ENCODE assay signal across 6 mouse cellular contexts in the genomic region with DNA sequence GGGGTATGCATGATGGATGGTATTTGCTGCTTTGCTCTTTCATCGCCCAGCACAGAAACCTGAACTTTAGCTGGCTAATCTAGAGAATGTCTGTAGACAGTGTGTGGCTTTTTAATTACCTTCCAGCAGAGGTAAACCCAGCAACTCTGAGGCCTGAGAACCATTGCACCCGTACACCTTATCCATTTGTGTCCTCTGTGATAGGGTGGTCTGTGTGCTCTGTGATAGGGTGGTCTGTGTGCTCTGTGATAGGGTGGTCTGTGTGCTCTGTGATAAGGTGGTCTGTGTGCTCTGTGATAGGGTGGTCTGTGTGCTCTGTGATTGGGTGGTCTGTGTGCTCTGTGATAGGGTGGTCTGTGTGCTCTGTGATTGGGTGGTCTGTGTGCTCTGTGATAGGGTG. TPM values are rescaled to one million over a fixed set of nuclear protein-coding genes. Genes with fewer than 3 reads are reported as not detected.
A peak's percentile ranks its signal among the peaks of the same experiment; 100 is the strongest.
DNase-seq lines count a peak whose midpoint lies in the region; ATAC-seq and TF ChIP-seq lines count a peak whose summit lies in the region.
"Not testable (repeated sequence)": the region's sequence is repeated elsewhere in the genome, so short reads cannot be mapped to it uniquely, and the experiment has no call there.

No protein-coding gene starts in this region.

- not testable (repeated sequence) for H3K9ac ChIP-seq in liver, embryonic 11.5 days (ENCODE audit: low read depth, low read length); liver, embryonic 15.5 days; liver, postnatal 0 days (replicated peaks)
- H3K9ac ChIP-seq in liver, embryonic 13.5 days: peak overlapping the region; percentile 39; the same call in 1 of the 2 replicates

- 0 out of 2 replicates have a peak, but pooled peaks have one; percentile 50 for ATAC-seq in erythroblast, adult 5-6 weeks (replicated peaks; ENCODE audit: low FRiP score, poor library complexity, severe bottlenecking)
- ATAC-seq in liver, embryonic 11.5 days (replicated peaks; ENCODE audit: low FRiP score): peak; percentile 74; the same call in 1 of the 2 replicates
- ATAC-seq in liver, embryonic 13.5 days (ENCODE audit: low read depth): peak; percentile 70
- ATAC-seq in liver, embryonic 15.5 days (ENCODE audit: insufficient read depth): peak; percentile 55; the same call in 1 of the 2 replicates
- not testable (repeated sequence) for ATAC-seq in liver, postnatal 0 days
- peak; percentile 86 for ATAC-seq in megakaryocyte-erythroid progenitor cell, adult 5-6 weeks (replicated peaks; ENCODE audit: low FRiP score, low TSS enrichment, poor library complexity, severe bottlenecking)

- H3K4me2 ChIP-seq in liver, embryonic 11.5 days; liver, embryonic 13.5 days; liver, embryonic 15.5 days; liver, postnatal 0 days (ENCODE audit: low read depth, low read length): not testable (repeated sequence)

- not testable (repeated sequence) for H3K9me3 ChIP-seq in liver, embryonic 11.5 days (ENCODE audit: control insufficient read depth, low read length); liver, embryonic 13.5 days (replicated peaks); liver, embryonic 15.5 days (replicated peaks); liver, postnatal 0 days (ENCODE audit: low read length)

- not testable (repeated sequence) for H3K36me3 ChIP-seq in liver, embryonic 11.5 days (ENCODE audit: control insufficient read depth, insufficient read depth, low read length); liver, embryonic 13.5 days; liver, embryonic 15.5 days (replicated peaks); liver, postnatal 0 days (replicated peaks; ENCODE audit: insufficient read depth, low read length)

- 58% methylated on average over 2 of the region's 2 CpGs for WGBS in liver, embryonic 11.5 days
- WGBS in liver, embryonic 13.5 days (ENCODE audit: insufficient replicate concordance): 37% methylated on average over 2 of the region's 2 CpGs
- 50% methylated on average over 2 of the region's 2 CpGs for WGBS in liver, embryonic 15.5 days (ENCODE audit: insufficient replicate concordance)
- WGBS in liver, postnatal 0 days (ENCODE audit: insufficient replicate concordance): 65% methylated on average over 2 of the region's 2 CpGs

- peaks cover 12% of the 10 kb centered on the region for H3K4me1 ChIP-seq in liver, embryonic 11.5 days (replicated peaks; ENCODE audit: control insufficient read depth, insufficient read depth, low read length)
- peaks cover 45% of the 10 kb centered on the region for H3K4me1 ChIP-seq in liver, embryonic 13.5 days (replicated peaks)
- H3K4me1 ChIP-seq in liver, embryonic 15.5 days (replicated peaks): peaks cover 48% of the 10 kb centered on the region
- peaks cover 26% of the 10 kb centered on the region for H3K4me1 ChIP-seq in liver, postnatal 0 days (ENCODE audit: insufficient read depth)

- H3K27ac ChIP-seq in liver, embryonic 11.5 days (ENCODE audit: low read depth, low read length); liver, postnatal 0 days (ENCODE audit: low read depth): not testable (repeated sequence)
- peak overlapping the region; percentile 60 for H3K27ac ChIP-seq in liver, embryonic 13.5 days
- 0 out of 2 replicates have a peak overlapping the region, but pooled peaks have one; percentile 51 for H3K27ac ChIP-seq in liver, embryonic 15.5 days (replicated peaks)

- not testable (repeated sequence) for DNase-seq in liver, embryonic 11.5 days (ENCODE audit: low spot score); liver, embryonic 13.5 days; liver, postnatal 0 days

- not testable (repeated sequence) for H3K4me3 ChIP-seq in liver, embryonic 11.5 days (ENCODE audit: low read depth, low read length); liver, embryonic 13.5 days (replicated peaks); liver, embryonic 15.5 days (replicated peaks); liver, postnatal 0 days (ENCODE audit: low read depth, low read length)

- not testable (repeated sequence) for H3K27me3 ChIP-seq in liver, embryonic 11.5 days (replicated peaks; ENCODE audit: control insufficient read depth, insufficient read depth, low read length); liver, embryonic 13.5 days; liver, embryonic 15.5 days; liver, postnatal 0 days (ENCODE audit: insufficient read depth, low read length)

- TF ChIP-seq EP300 in liver, postnatal 0 days (IDR thresholded peaks at IDR 0.05; ENCODE audit: low read depth): peak; percentile 70; the same call in 1 of the 2 replicates

- not testable (repeated sequence) for TF ChIP-seq CTCF in liver, postnatal 0 days (IDR thresholded peaks at IDR 0.05; ENCODE audit: low read depth)

RNA-seq across cellular contexts. Expression of a gene that starts 12.5 kb away (rescaled TPM):
- 43.5 and 61.5 TPM in 2 replicates for total RNA-seq in erythroblast, adult 5-6 weeks (2015; ENCODE audit: low replicate concordance)
- 71.8 and 77.1 TPM in 2 replicates for total RNA-seq in erythroblast, adult 5-6 weeks (2017; ENCODE audit: low replicate concordance)
- 143 and 172 TPM in 2 replicates for polyA plus RNA-seq in liver, embryonic 11.5 days (2014; fragmentation: Nextera tagmentation; extraction: Ambion mirVana)
- 97.1 and 117 TPM in 2 replicates for polyA plus RNA-seq in liver, embryonic 13.5 days (2015; fragmentation: Nextera tagmentation; extraction: Ambion mirVana)
- polyA plus RNA-seq in liver, embryonic 15.5 days (2015; fragmentation: Nextera tagmentation; extraction: Ambion mirVana): 68.8 and 70.2 TPM in 2 replicates
- polyA plus RNA-seq in liver, postnatal 0 days (2015; fragmentation: Nextera tagmentation; extraction: Ambion mirVana): 18.8 and 29.0 TPM in 2 replicates
- total RNA-seq in megakaryocyte-erythroid progenitor cell, adult 5-6 weeks (2014; fragmentation: Nextera tagmentation): 89.1 and 93.7 TPM in 2 replicates
- total RNA-seq in megakaryocyte-erythroid progenitor cell, adult 5-6 weeks (2017): 88.2 and 109 TPM in 2 replicates

RNA-seq across cellular contexts. Expression of a gene that starts 57.3 kb away (rescaled TPM):
- total RNA-seq in erythroblast, adult 5-6 weeks (2015; ENCODE audit: low replicate concordance): 30.6 and 50.6 TPM in 2 replicates
- 38.8 and 44.6 TPM in 2 replicates for total RNA-seq in erythroblast, adult 5-6 weeks (2017; ENCODE audit: low replicate concordance)
- polyA plus RNA-seq in liver, embryonic 11.5 days (2014; fragmentation: Nextera tagmentation; extraction: Ambion mirVana): 16.2 and 17.5 TPM in 2 replicates
- polyA plus RNA-seq in liver, embryonic 13.5 days (2015; fragmentation: Nextera tagmentation; extraction: Ambion mirVana): 13.4 and 14.6 TPM in 2 replicates
- polyA plus RNA-seq in liver, embryonic 15.5 days (2015; fragmentation: Nextera tagmentation; extraction: Ambion mirVana): 17.4 and 18.6 TPM in 2 replicates
- 34.6 and 36.2 TPM in 2 replicates for polyA plus RNA-seq in liver, postnatal 0 days (2015; fragmentation: Nextera tagmentation; extraction: Ambion mirVana)
- 11.8 and 30.5 TPM in 2 replicates for total RNA-seq in megakaryocyte-erythroid progenitor cell, adult 5-6 weeks (2014; fragmentation: Nextera tagmentation)
- total RNA-seq in megakaryocyte-erythroid progenitor cell, adult 5-6 weeks (2017): 19.4 and 26.2 TPM in 2 replicates

RNA-seq across cellular contexts. Expression of a gene that starts 57.8 kb away (rescaled TPM):
- total RNA-seq in erythroblast, adult 5-6 weeks (2015; ENCODE audit: low replicate concordance): 46.1 and 60.4 TPM in 2 replicates
- total RNA-seq in erythroblast, adult 5-6 weeks (2017; ENCODE audit: low replicate concordance): 18.0 and 28.7 TPM in 2 replicates
- polyA plus RNA-seq in liver, embryonic 11.5 days (2014; fragmentation: Nextera tagmentation; extraction: Ambion mirVana): 33.0 and 40.0 TPM in 2 replicates
- polyA plus RNA-seq in liver, embryonic 13.5 days (2015; fragmentation: Nextera tagmentation; extraction: Ambion mirVana): 15.9 and 17.5 TPM in 2 replicates
- polyA plus RNA-seq in liver, embryonic 15.5 days (2015; fragmentation: Nextera tagmentation; extraction: Ambion mirVana): 14.3 and 14.4 TPM in 2 replicates
- polyA plus RNA-seq in liver, postnatal 0 days (2015; fragmentation: Nextera tagmentation; extraction: Ambion mirVana): 7.5 and 8.6 TPM in 2 replicates
- 25.0 and 36.0 TPM in 2 replicates for total RNA-seq in megakaryocyte-erythroid progenitor cell, adult 5-6 weeks (2014; fragmentation: Nextera tagmentation)
- 19.5 and 24.5 TPM in 2 replicates for total RNA-seq in megakaryocyte-erythroid progenitor cell, adult 5-6 weeks (2017)
